Mouse (Mus musculus) CH12.LX (cell line): ENCODE results near the gene Doc2a.

Source experiments
- BHLHE40 ChIP-seq: IDR thresholded peaks from 2 replicates; pipeline ENCODE4 v1.6.1; 2011; ENCODE audit warnings: mild to moderate bottlenecking, low read depth, low read length, improper control_type of control experiment
- CTCF ChIP-seq, 2 experiments: IDR thresholded peaks in 1 of 2; conservative IDR thresholded peaks in 1 of 2; 2 replicates each; pipeline ENCODE4 v1.5.1; 2011 to 2012; ENCODE audit warnings: low read depth in 2 of 2, low read length in 2 of 2, improper control_type of control experiment in 1 of 2, inconsistent platforms in 1 of 2, mild to moderate bottlenecking in 1 of 2, moderate library complexity in 1 of 2
- JUN ChIP-seq: IDR thresholded peaks from 2 replicates; pipeline ENCODE4 v1.6.1; 2011; ENCODE audit warnings: low read depth, mild to moderate bottlenecking, low read length, improper control_type of control experiment, moderate library complexity; ENCODE audit not compliant: insufficient read depth
- ZC3H11A ChIP-seq: IDR thresholded peaks from 2 replicates; pipeline ENCODE4 v1.6.1; 2012; ENCODE audit warnings: low read depth, mild to moderate bottlenecking, inconsistent platforms, low read length, improper control_type of control experiment

GRCm38 (mm10) chr7:126850161-126850560 is 2.9 kb downstream of the Doc2a start:
- TF ChIP-seq CTCF (conservative IDR thresholded peaks at IDR 0.05 in 1 of 2, IDR thresholded peaks at IDR 0.05 in 1 of 2; ENCODE audit: low read depth in 2 of 2, low read length in 2 of 2) (no peak), JUN (no peak), ZC3H11A (no peak), BHLHE40 (no peak)
